Mouse (Mus musculus): ENCODE measurements around the gene Gpr19. TPM values are rescaled to one million over a fixed set of nuclear protein-coding genes. Genes with fewer than 3 reads are reported as not detected.

Gene Gpr19
- polyA plus RNA-seq, 2 experiments from 2014 or later: 3.3 to 8.7 TPM

- no peak for ATAC-seq
These were observed 11.4 kb downstream of the Gpr19 start for GRCm38 (mm10) chr6:134887008-134887407.

DNA sequence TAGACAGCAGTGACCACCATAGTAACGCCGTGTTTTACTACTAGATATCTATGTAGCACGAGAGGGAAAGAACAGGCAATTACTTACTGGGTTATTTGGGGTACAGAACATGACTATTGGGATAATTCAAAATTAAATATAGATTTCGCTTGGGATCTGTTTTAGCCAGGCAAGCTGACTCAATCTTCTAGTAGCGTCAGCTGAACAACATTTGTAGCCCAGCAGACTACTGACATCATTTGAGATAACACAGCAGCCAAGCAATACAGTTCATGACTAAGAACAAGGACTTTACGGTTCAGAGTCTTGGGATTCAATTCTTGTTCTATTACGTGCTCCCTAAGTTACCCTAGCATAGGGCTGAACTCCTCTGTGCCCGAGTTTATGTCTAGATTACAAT lies 11.9 kb downstream of the Gpr19 start:
- no peak for ATAC-seq

GRCm38 (mm10) chr6:134885515-134885914 lies 12.9 kb downstream of the Gpr19 start:
- ATAC-seq: no peak

DNA sequence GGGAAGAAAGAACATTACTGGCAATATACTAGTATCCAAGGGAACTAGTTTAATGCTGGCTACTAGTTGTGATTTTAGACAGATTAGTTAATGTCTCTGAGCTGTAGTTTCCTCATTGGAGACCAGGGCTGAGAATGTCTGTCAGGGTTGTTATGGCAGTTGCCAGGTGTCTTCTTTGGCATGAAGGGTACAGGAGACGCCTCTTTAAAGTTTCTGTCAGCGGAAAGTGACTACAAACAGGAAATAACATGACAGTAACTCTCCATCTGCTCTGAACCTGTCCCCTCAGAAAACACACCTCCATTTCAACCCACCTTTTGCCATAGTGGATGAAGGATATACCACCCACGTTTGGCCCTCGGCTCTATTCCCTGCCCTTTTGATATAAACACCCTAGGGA lies 14.7 kb downstream of the Gpr19 start:
- no peak for ATAC-seq

DNA sequence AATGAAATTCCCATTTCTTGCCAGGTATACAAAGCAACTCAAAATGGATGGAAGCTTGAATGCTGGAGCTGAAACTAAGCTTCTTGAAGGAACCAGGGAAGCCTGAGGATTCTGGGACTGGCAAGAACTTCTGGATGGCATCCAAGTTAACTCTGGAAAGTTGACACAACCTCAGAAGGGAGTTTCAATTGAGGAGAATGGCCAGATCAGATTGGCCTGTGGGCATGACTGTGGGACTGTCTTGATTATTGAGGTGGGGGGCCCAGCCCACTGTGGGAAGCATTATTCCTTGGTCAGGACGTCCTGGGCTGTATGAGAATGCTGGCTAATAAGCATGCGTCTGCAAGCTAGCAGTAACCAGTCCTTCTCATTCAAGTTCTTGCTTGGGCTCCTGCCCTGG lies 18.3 kb downstream of the Gpr19 start:
- ATAC-seq: no peak

GRCm38 (mm10) chr6:134879556-134879955 lies 18.8 kb downstream of the Gpr19 start:
- no peak for ATAC-seq

DNA sequence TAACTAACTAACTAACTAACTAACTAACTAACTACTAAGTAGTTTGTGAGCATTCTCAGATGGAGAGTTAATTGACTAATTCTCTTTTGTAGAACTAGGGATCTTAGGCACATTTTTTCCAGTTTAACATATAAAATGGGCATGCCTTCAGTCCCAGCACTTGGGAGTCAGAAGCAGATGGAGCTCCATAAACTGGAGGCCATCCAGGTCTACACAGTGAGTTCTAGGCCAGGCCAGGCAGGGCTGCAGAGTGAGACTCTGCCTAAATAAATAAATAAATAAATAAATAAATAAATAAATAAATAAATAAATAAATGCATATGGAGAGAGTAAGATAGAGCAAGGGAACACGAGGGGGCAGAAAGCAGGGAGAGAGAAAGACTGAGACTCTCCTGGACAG lies 20.5 kb downstream of the Gpr19 start:
- ATAC-seq: no peak

GRCm38 (mm10) chr6:134877276-134877675 lies 21.1 kb downstream of the Gpr19 start:
- ATAC-seq: no peak

GRCm38 (mm10) chr6:134876795-134877194 lies 21.6 kb downstream of the Gpr19 start:
- peak; percentile 61 for ATAC-seq

- no peak for ATAC-seq
These were observed 25.4 kb downstream of the Gpr19 start for GRCm38 (mm10) chr6:134873018-134873417.

- ATAC-seq: no peak
These were observed 26.1 kb downstream of the Gpr19 start for GRCm38 (mm10) chr6:134872236-134872635.

- no peak for ATAC-seq
These were observed 27.5 kb downstream of the Gpr19 start for GRCm38 (mm10) chr6:134870887-134871286.

GRCm38 (mm10) chr6:134870209-134870742 lies 28.1 kb downstream of the Gpr19 start:
- no peak for ATAC-seq

DNA sequence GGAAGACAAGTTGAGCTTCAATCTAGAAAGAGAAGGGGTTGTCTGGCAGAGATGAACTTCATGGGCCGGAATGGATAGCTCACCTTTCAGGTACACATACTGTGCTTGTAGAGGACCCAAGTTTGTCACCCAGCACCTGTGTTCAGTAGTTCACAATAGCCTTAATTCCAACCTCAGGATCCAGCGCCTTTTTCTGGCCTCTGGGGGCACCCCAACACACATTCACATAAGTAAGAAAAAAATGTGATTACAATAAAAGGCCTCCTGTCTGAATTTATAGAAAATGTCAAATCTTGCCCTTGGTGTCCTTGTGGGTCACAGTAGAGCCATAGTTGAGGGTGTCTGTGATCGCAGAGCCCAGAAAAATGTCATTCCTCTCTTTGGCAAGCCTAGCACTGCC lies 31.1 kb downstream of the Gpr19 start:
- peak; percentile 53 for ATAC-seq

DNA sequence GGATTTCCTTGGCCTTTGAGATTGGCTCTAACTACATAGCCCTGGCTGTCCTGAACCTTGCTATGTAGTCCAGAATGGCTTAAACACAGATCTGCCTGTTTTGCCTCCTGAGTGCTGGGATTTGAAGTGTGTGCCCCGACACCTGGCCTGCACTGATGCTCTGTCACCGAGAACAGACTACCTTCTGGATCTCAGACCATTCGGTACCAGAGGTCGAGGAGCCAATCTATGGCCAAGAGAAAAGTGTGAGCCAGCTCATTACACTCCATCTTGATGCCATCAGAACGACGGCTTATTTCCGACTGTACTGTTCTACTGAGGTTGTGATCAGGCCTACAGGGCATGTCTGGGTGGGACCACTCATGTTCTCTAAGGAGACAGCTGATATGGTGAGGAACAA lies 32.3 kb downstream of the Gpr19 start:
- no peak for ATAC-seq

DNA sequence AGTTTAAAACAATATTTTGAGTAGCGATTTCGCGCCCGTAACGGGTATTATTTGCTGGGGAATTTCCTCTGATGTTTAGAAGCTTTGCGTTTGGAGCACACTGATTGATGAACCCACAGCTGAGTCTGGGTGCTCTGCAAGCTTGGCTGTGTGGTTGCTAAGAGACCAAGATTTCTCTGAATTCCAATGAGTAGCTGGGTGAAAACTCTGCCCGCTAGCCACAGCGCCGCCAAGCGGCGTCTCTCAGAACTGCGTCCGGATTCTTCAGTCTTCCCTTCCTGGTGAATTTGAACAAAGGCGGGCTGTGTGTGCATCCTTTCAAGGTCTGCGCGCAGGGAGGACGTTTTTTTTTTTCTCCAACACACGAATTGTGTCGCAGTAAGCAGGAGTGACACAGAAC lies 35.2 kb downstream of the Gpr19 start:
- ATAC-seq: peak; percentile 76

GRCm38 (mm10) chr6:134862671-134863104 lies 35.7 kb downstream of the Gpr19 start:
- no peak for ATAC-seq

DNA sequence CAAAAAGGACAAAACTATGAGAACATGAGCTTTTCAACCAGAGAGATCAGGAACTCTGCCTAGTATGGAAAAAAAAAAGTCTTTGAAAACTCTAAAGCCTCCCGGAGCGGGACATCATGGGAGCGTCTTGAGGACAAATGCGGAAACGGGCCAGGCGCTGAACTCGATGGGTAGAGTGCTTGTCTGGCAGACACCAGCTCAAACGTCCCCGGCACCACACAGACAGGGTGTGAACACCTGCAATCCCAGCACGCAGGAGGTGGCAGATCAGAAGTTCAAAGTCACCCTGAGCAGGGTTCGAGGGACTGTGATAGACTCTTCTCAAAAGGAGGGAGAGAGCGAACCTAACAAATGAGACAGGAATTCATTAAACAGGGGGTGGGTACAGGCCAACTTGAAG lies 37.0 kb downstream of the Gpr19 start:
- no peak for ATAC-seq

- no peak for ATAC-seq
These were observed 38.1 kb downstream of the Gpr19 start for GRCm38 (mm10) chr6:134860275-134860674.

DNA sequence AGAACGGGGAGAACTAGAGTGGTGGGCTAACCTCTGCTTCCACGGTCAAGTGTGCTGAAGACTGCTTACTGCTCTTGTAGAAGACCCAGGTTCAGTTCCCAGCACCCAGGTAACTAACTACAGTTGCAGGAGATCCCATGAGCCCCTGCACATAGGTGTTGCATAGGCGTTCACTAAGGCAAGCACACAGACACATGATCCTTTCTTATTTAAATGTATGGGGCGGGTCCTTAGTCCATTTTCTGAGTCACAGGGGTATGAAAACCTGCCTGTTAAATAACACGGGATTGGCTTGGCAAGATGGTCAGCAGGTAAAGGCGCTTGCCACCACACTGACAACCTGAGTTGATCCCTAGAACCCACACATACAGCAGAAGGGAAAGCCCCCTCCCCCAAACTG lies 39.4 kb downstream of the Gpr19 start:
- ATAC-seq: no peak

DNA sequence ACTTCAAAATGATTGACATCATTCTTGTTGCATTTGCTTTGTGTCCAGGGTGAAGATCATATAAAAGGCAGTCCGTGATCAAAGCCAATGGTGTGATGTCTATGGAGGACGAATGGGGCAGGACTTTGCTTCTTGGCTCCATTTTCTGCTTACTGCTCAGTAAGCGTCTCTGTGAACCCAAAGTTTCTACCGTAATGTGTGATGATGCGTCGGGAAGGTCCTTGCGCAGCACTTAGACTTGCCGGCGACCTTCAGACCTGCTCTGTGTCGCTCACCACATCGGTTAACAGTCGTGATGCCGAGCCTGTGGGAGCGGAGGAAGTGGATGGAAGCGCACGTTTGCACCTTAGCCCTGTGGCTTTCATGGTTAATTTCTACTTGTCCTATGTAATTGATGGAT lies 42.5 kb downstream of the Gpr19 start:
- ATAC-seq: no peak

DNA sequence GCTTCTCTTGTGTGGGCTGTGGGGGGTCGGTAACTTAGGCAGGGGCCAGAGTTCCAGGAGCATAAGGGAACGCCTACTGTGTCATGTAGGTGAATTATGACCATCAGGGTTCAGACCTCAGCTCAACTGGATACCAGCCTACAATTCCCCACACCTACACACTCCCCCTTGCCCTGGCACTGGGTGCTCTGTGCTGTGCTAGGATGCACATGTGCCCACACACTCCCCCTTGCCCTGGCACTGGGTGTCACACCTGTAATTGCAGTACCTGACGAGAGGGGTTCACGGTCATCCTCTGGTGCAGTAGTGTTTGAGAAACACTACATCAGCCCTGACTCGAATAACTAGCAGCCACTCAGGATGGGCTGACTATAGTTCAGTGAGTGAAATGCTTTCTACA lies 43.6 kb downstream of the Gpr19 start:
- no peak for ATAC-seq

- no peak for ATAC-seq
These were observed 48.4 kb downstream of the Gpr19 start for GRCm38 (mm10) chr6:134849985-134850384.

GRCm38 (mm10) chr6:134849461-134849860 lies 48.9 kb downstream of the Gpr19 start:
- ATAC-seq: no peak

DNA sequence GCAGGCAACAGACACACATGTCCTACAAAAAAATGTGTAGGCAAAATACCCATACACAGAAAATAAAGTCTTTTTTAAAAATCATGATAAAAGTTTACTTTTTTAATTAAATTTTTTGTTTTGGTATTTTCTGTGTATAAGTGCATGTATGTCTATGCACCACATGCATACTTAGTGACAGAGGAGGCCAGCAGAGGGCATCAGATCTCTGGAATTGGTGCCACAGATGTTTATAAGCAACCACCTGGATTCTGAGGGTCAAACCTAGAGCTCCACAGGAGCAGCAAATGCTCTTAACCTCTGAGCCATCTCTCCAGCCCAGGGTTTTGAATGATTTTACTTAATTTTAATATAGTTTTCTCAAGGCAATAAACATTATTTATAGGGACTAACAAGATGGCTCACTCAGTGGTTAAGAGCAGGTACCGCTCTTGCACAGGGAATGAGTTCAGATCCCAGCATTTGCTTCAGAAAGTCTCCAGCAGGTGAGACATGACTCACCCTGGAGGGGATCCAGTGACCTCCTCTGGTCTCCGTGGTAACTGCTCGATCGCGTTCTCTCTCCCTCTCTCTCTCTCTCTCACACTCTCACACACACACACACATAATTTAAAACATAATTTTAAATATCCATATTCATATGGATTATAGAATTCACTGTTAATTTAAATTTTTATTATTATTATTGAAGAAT lies 50.0 kb downstream of the Gpr19 start:
- ATAC-seq: peak; percentile 28
